Mouse (Mus musculus) adrenal gland, postnatal 25 days (tissue): ENCODE measurements around the gene Elob. TPM values are rescaled to one million over a fixed set of nuclear protein-coding genes. Genes with fewer than 3 reads are reported as not detected.

ENCODE experiments used
- DNase-seq: peaks from one replicate; pipeline ENCODE4 v3.0.0; 2021; ENCODE audit warnings: mixed read lengths
- microRNA-seq, 2 experiments: library from miRNA; unstranded; fragments of <30 nt; microRNA quantifications; one replicate each; pipeline ENCODE4 v1.2.0; 2021
- total RNA-seq: library from RNA; stranded (reverse); gene quantifications from 2 replicates; pipeline ENCODE4 v1.2.3, GENCODE M21; 2021

Elob gene
- total RNA-seq, 1 experiment from 2014 or later: 350 TPM

GRCm38 (mm10) chr17:23778447-23778846 is 50.5 kb downstream of the Elob start:
- DNase-seq: no peak

GRCm38 (mm10) chr17:23777141-23777540 is 51.8 kb downstream of the Elob start:
- DNase-seq: no peak

- no peak for DNase-seq
Observed at GRCm38 (mm10) chr17:23776216-23776615, 52.7 kb downstream of the Elob start.

Small RNA genes within 50 kb of the gene (microRNA-seq; reads per million reads assigned to microRNA genes)
- 0.69 to 1.8 reads per million in 2 experiments for gene Mir5125

Other genes with a start within 250 kb of the Elob start
- gene Zfp13, start 229.6 kb downstream of the Elob start, total RNA-seq: 11.1 and 12.8 TPM in 2 replicates
- gene Zscan10, start 228.3 kb downstream of the Elob start, total RNA-seq: not detected in 2 replicates
- 0.18 TPM in 1 of 2 replicates, not detected in the other for gene Mmp25, start 183.9 kb downstream of the Elob start, total RNA-seq
- gene Bicdl2, start 168.6 kb downstream of the Elob start, total RNA-seq: not detected in 2 replicates
- 139 and 171 TPM in 2 replicates for gene Hcfc1r1, start 155.5 kb downstream of the Elob start, total RNA-seq
- 31.2 and 31.8 TPM in 2 replicates for gene Thoc6, start 155.3 kb downstream of the Elob start, total RNA-seq
- 76.5 and 130 TPM in 2 replicates for gene Tnfrsf12a, start 151.7 kb downstream of the Elob start, total RNA-seq
- gene Cldn6, start 149.9 kb downstream of the Elob start, total RNA-seq: not detected in 2 replicates
- gene Cldn9, start 145.1 kb downstream of the Elob start, total RNA-seq: not detected in 2 replicates
- gene 1520401A03Rik, start 106.4 kb downstream of the Elob start, total RNA-seq: 7.2 and 10.4 TPM in 2 replicates
- 7.6 and 9.3 TPM in 2 replicates for gene Pkmyt1, start 102.8 kb downstream of the Elob start, total RNA-seq
- gene Paqr4, start 88.3 kb downstream of the Elob start, total RNA-seq: 10.4 and 11.7 TPM in 2 replicates
- gene Kremen2, start 83.3 kb downstream of the Elob start, total RNA-seq: not detected in 2 replicates
- gene Flywch1, start 57.5 kb downstream of the Elob start, total RNA-seq: 47.9 and 56.3 TPM in 2 replicates
- 4.9 and 7.6 TPM in 2 replicates for gene Flywch2, start 43.1 kb downstream of the Elob start, total RNA-seq
- gene Srrm2, start 38.6 kb downstream of the Elob start, total RNA-seq: 825 and 1,016 TPM in 2 replicates
- not detected in 2 replicates for gene Prss33, start 6.9 kb upstream of the Elob start, total RNA-seq
- not detected in 2 replicates for gene Prss32, start 14.7 kb upstream of the Elob start, total RNA-seq
- 1.0 and 1.2 TPM in 2 replicates for gene Prss41, start 15.0 kb upstream of the Elob start, total RNA-seq
- not detected in 2 replicates for gene Prss21, start 38.9 kb upstream of the Elob start, total RNA-seq
- not detected in 2 replicates for gene Dcpp1, start 51.7 kb upstream of the Elob start, total RNA-seq
- not detected in 2 replicates for gene Dcpp2, start 51.7 kb upstream of the Elob start, total RNA-seq
- gene Dcpp3, start 88.3 kb upstream of the Elob start, total RNA-seq: not detected in 2 replicates
- gene Sbp, start 112.5 kb upstream of the Elob start, total RNA-seq: not detected in 2 replicates
- gene Sbpl, start 126.1 kb upstream of the Elob start, total RNA-seq: not detected in 2 replicates
- gene Prss30, start 151.4 kb upstream of the Elob start, total RNA-seq: 0.36 TPM in 1 of 2 replicates, not detected in the other
- not detected in 2 replicates for gene Prss22, start 169.0 kb upstream of the Elob start, total RNA-seq
- 0.43 TPM in 1 of 2 replicates, not detected in the other for gene Prss27, start 209.0 kb upstream of the Elob start, total RNA-seq
- 15.4 and 17.2 TPM in 2 replicates for gene Kctd5, start 244.3 kb upstream of the Elob start, total RNA-seq